Mouse (Mus musculus) stomach, embryonic 15.5 days (tissue): ENCODE data around the gene Plin5. TPM values are rescaled to one million over a fixed set of nuclear protein-coding genes. Genes with fewer than 3 reads are reported as not detected.

Source experiments
- ATAC-seq: fragments of 200-750 bp; cut with Nextera tagmentation; 2 replicates; pipeline ENCODE4 v1.8.0; 2017; ENCODE audit warnings: low read depth, moderate number of reproducible peaks, moderate TSS enrichment; ENCODE audit not compliant: insufficient read depth, low FRiP score
- H3K27ac ChIP-seq: fragments of 300-500 bp; sonication (generic); 2 replicates; pipeline ENCODE4 v1.5.1; 2015; ENCODE audit warnings: mild to moderate bottlenecking, inconsistent platforms
- H3K27me3 ChIP-seq: fragments of 300-500 bp; sonication (generic); replicated peaks from 2 replicates; pipeline ENCODE4 v1.6.1; 2015; ENCODE audit warnings: inconsistent platforms
- H3K36me3 ChIP-seq: fragments of 300-500 bp; sonication (generic); 2 replicates; pipeline ENCODE4 v1.6.1; 2015; ENCODE audit warnings: inconsistent platforms
- H3K4me1 ChIP-seq: fragments of 300-500 bp; sonication (generic); 2 replicates; pipeline ENCODE4 v1.6.1; 2015; ENCODE audit warnings: inconsistent platforms
- H3K4me2 ChIP-seq: fragments of 300-500 bp; sonication (generic); 2 replicates; pipeline ENCODE4 v1.6.1; 2015; ENCODE audit warnings: mild to moderate bottlenecking, inconsistent platforms
- H3K4me3 ChIP-seq: fragments of 300-500 bp; sonication (generic); replicated peaks from 2 replicates; pipeline ENCODE4 v1.5.1; 2015; ENCODE audit warnings: inconsistent platforms
- H3K9ac ChIP-seq: fragments of 300-500 bp; sonication (generic); 2 replicates; pipeline ENCODE4 v1.6.1; 2015; ENCODE audit warnings: inconsistent platforms
- H3K9me3 ChIP-seq: fragments of 300-500 bp; sonication (generic); 2 replicates; pipeline ENCODE4 v1.6.1; 2016; ENCODE audit warnings: inconsistent platforms
- WGBS: fragments of 180-500 bp; shearing (Covaris S2); methylation state at CpG from one replicate; pipeline ENCODE4 v1.1.7; 2015; 5-methylcytosine and 5-hydroxymethylcytosine counted together
- polyA plus RNA-seq: library from polyadenylated mRNA; unstranded; fragments of >200 nt; fragmentation: Nextera tagmentation; extraction: Ambion mirVana; gene quantifications from 2 replicates; pipeline ENCODE4 v1.2.1, GENCODE M21; 2015

Plin5 gene
- 0.42 and 0.59 TPM in 2 replicates for polyA plus RNA-seq

DNA sequence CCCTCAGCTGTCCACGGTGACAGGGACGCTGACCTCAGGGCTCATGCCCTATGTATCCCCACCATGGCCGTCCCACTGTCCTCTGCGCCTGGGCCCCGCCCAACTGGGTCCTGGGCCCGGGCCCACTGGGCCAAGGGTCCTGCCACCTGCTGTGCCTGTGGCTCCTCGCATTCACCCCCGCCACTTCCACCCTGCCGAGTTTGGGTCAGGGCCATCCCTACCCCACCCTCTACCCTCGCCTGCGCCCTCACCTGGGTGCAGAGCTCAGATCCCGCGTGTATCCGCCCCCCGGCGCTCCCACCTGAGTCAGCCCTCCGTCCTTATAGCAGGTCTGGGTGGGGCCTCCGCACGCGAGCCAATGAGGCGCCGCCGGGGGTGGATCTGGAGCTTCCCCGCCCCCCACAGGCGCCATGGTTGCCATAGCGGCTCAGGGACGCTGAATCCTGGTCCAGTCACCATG, at the start of gene Plin5:
TSS of gene Plin5 (minus strand) at position 346 of the 460 bp plus-strand sequence.
- no peak within 1 kb of the TSS for H3K27ac ChIP-seq
- peaks cover 17% of the 10 kb centered on the region for H3K4me1 ChIP-seq
- H3K36me3 ChIP-seq: no peaks in the 10 kb centered on the region
- WGBS: 2% methylated on average over 27 of the region's 27 CpGs
- H3K27me3 ChIP-seq: peaks cover 37% of the 10 kb centered on the region
- H3K9ac ChIP-seq: no peak within 1 kb of the TSS
- ATAC-seq: peak; percentile 63
- H3K9me3 ChIP-seq: no peaks in the 10 kb centered on the region
- H3K4me3 ChIP-seq: peak within 1 kb of the TSS; percentile 30
- peak within 1 kb of the TSS; percentile 70 for H3K4me2 ChIP-seq

DNA sequence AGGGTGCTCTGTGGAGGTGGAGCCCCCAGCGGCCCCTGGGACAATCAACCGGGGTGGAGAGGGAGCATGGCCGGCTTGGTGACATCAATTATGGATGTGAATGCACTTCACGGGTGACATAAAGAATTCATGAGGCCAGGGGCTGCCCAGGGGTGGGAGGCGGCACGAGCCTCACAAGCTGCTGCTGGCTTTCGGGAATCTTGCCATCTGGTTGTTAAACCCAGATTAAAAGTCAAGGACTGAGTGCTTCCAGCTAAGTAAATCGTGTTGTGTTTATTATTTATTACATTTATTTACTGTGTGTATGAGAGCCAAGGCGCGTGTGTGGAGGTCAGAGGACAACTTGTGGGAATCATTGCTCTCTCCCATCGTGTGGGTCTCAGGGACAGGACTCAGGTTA, 48.3 kb upstream of the Plin5 start:
- Histone ChIP-seq H3K9me3 (no peaks in the 10 kb centered on the region), H3K27ac (no peak overlapping the region), H3K4me2 (no peak overlapping the region), H3K4me1 (peaks cover 23% of the 10 kb centered on the region), H3K27me3 (0 out of 2 replicates have a peak, but pooled peaks cover under 1% of the 10 kb centered on the region), H3K9ac (no peak overlapping the region), H3K4me3 (no peak overlapping the region), H3K36me3 (no peaks in the 10 kb centered on the region)
- WGBS: 51% methylated on average over 11 of the region's 11 CpGs
- ATAC-seq: no peak

DNA sequence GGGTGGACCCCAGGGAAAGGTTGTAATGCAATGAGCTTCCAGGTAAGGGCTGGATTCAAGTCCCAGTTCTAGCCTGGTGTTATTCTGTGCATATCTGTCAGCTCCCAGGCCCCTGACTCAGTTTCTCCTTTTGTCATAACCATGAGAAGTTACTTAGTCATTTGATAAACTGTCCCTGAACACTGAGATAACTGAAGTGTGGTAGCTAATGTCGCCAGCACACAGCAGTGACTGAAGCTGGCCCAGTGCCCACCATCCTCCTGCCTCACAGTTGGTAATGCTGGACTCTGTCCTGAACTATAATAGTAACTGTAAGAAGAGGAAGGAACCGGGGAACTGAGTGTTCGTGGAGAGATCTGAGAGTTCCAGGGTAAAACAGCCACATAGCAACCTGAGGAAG, 47.1 kb upstream of the Plin5 start:
- Histone ChIP-seq H3K4me3 (no peak overlapping the region), H3K9ac (no peak overlapping the region), H3K27me3 (0 out of 2 replicates have a peak, but pooled peaks cover 3% of the 10 kb centered on the region), H3K36me3 (no peaks in the 10 kb centered on the region), H3K4me1 (peaks cover 23% of the 10 kb centered on the region), H3K27ac (no peak overlapping the region), H3K4me2 (peak overlapping the region; percentile 8; the same call in 1 of the 2 replicates), H3K9me3 (no peaks in the 10 kb centered on the region)
- no peak for ATAC-seq
- 74% methylated on average over 3 of the region's 3 CpGs for WGBS

DNA sequence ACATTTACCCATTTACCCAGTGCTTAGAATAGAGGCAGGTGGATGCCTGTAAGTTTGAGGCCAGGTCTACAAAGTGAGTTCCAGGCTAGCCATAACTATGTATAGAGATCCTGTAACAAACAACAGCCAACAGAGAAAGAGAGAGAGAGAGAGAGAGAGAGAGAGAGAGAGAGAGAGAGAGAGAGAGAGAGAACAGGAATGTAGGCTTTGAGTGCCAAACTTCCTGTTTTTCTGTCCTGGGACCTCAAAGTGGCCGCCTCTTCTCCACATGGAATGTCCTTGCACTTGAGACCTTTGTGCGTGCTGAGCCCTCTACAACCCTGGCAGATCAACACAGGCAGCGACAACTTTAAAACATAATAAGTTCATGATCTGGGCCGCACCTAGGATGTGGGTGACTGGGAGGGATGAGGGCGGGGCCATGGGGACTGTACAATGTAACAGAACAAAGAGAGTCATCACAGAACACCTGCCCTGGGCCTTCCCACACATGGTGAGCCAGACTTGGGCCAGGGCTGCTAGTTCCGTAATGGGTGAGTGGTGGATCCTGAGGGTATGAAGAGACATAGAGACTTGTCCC, 46.2 kb upstream of the Plin5 start:
- no peaks in the 10 kb centered on the region for H3K36me3 ChIP-seq
- no peak for ATAC-seq
- WGBS: 63% methylated on average over 6 of the region's 6 CpGs
- 0 out of 2 replicates have a peak, but pooled peaks cover 7% of the 10 kb centered on the region for H3K27me3 ChIP-seq
- peak overlapping the region; percentile 41; the same call in 1 of the 2 replicates for H3K4me3 ChIP-seq
- H3K4me2 ChIP-seq: peak overlapping the region; percentile 85
- H3K9ac ChIP-seq: no peak overlapping the region
- no peak overlapping the region; the same call in 1 of the 2 replicates for H3K27ac ChIP-seq
- no peaks in the 10 kb centered on the region for H3K9me3 ChIP-seq
- H3K4me1 ChIP-seq: peaks cover 23% of the 10 kb centered on the region

DNA sequence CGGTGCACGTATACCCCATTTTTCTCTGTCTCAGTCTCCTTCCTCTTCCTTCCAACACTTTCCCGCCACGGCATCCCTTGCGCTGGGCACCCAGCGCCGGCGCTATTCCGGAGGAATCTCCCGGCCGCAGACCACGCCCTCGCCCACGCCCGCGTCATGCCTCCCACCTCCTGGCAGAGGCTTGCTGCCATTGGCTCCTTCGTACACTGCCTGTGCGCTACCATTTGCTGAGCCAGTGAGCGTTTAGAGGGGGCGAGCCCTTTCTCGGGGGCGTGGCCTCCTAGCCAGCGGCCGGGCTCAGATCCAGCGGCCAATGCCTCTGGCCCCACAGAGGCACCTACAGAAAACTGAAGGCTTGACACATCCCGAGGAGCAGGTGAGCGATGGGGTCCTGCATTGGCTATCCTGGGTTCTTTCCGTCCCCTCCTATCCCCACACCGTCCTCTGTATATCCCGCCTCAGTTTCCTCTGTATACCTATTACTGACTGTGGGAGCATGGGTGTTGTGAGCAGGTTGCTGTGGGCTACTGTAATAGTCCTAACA, 44.9 kb upstream of the Plin5 start, which contains the start of gene Tnfaip8l1:
TSS of gene Tnfaip8l1 (plus strand) at position 247 of the 544 bp plus-strand sequence.
- H3K9me3 ChIP-seq: no peaks in the 10 kb centered on the region
- H3K4me1 ChIP-seq: peaks cover 23% of the 10 kb centered on the region
- H3K9ac ChIP-seq: peak within 1 kb of the TSS; percentile 20; the same call in 1 of the 2 replicates
- H3K27me3 ChIP-seq: peaks cover 17% of the 10 kb centered on the region
- no peaks in the 10 kb centered on the region for H3K36me3 ChIP-seq
- peak within 1 kb of the TSS; percentile 41 for H3K4me3 ChIP-seq
- 1% methylated on average over 30 of the region's 30 CpGs for WGBS
- peak within 1 kb of the TSS; percentile 52; the same call in 1 of the 2 replicates for H3K27ac ChIP-seq
- peak; percentile 97 for ATAC-seq
- peak within 1 kb of the TSS; percentile 85 for H3K4me2 ChIP-seq

DNA sequence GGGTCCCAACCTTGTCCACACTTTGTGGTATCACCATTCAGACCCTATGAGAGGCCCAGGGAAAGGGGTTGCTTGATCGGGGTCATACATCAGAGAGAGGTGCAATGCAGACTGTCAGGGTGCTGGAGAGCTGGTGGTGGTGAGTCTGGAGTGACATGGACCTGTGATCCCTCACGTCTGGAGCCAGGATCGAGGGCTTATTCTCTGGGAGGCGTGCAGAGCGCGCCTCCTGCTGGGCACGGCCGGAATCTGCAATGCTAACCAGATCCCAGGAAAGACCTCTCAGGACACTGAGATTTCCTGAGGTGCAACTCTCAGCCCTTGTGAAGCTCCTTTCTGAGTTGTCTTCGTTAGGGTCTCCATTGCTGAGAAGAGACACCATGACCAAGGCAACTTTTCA, 42.3 kb upstream of the Plin5 start:
- WGBS: 4% methylated on average over 9 of the region's 9 CpGs
- H3K27ac ChIP-seq: no peak overlapping the region
- peaks cover 17% of the 10 kb centered on the region for H3K27me3 ChIP-seq
- H3K9ac ChIP-seq: no peak overlapping the region
- no peak overlapping the region for H3K4me3 ChIP-seq
- no peak for ATAC-seq
- H3K36me3 ChIP-seq: no peaks in the 10 kb centered on the region
- no peaks in the 10 kb centered on the region for H3K9me3 ChIP-seq
- no peak overlapping the region for H3K4me2 ChIP-seq
- H3K4me1 ChIP-seq: peaks cover 18% of the 10 kb centered on the region

DNA sequence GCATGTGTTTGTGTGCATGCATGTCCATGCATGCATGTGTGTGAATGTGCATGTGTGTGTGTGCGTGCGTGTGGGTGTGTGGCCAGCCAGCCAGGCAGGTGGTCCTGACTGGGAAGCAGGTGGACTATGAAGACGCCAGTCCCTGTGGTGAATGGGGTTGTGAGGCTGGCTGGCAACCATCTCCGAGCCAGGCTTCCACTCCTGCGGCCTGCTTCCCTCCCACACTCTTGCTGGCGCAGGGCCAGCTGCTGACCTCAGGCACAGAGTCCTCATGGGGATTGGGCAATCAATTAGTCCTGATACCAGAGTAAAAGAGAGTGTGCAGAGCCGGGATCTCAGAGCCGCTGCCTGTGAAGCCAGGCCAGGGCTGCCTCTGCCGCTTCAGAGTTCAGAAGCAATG, 36.2 kb upstream of the Plin5 start:
- WGBS: 30% methylated on average over 9 of the region's 9 CpGs
- ATAC-seq: peak; percentile 68
- H3K27me3 ChIP-seq: peaks cover 23% of the 10 kb centered on the region

DNA sequence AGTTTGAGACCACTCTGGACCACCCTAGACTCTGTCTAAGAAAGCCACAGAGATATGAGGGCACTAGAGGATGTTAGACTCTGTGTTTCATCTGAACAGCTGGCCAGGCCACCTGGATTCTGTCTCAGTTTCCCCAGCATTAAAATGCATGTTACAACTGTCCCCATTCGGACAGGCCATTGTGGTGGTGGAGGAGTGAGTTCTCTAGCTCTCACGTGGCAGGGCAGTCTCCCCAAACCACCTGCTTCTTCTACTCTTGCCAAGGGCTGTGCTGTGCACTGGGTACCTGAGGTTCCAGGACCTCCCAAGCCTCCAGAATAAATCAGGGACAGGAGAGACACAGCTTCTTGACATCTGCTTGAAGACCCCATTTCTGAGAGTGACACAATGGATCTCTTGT, 32.5 kb upstream of the Plin5 start:
- no peaks in the 10 kb centered on the region for H3K36me3 ChIP-seq
- WGBS: 34% methylated on average over 2 of the region's 2 CpGs
- H3K9ac ChIP-seq: no peak overlapping the region
- ATAC-seq: no peak
- 0 out of 2 replicates have a peak, but pooled peaks cover 3% of the 10 kb centered on the region for H3K4me1 ChIP-seq
- H3K9me3 ChIP-seq: no peaks in the 10 kb centered on the region
- H3K4me3 ChIP-seq: no peak overlapping the region
- H3K4me2 ChIP-seq: no peak overlapping the region
- H3K27me3 ChIP-seq: peaks cover 27% of the 10 kb centered on the region
- no peak overlapping the region for H3K27ac ChIP-seq

More for the DNA sequence above, 36.2 kb upstream of the Plin5 start:
- no peak overlapping the region for H3K27ac ChIP-seq
- H3K4me1 ChIP-seq: 0 out of 2 replicates have a peak, but pooled peaks cover 3% of the 10 kb centered on the region
- H3K9me3 ChIP-seq: no peaks in the 10 kb centered on the region
- H3K36me3 ChIP-seq: no peaks in the 10 kb centered on the region
- H3K4me2 ChIP-seq: no peak overlapping the region
- no peak overlapping the region for H3K4me3 ChIP-seq
- H3K9ac ChIP-seq: no peak overlapping the region

DNA sequence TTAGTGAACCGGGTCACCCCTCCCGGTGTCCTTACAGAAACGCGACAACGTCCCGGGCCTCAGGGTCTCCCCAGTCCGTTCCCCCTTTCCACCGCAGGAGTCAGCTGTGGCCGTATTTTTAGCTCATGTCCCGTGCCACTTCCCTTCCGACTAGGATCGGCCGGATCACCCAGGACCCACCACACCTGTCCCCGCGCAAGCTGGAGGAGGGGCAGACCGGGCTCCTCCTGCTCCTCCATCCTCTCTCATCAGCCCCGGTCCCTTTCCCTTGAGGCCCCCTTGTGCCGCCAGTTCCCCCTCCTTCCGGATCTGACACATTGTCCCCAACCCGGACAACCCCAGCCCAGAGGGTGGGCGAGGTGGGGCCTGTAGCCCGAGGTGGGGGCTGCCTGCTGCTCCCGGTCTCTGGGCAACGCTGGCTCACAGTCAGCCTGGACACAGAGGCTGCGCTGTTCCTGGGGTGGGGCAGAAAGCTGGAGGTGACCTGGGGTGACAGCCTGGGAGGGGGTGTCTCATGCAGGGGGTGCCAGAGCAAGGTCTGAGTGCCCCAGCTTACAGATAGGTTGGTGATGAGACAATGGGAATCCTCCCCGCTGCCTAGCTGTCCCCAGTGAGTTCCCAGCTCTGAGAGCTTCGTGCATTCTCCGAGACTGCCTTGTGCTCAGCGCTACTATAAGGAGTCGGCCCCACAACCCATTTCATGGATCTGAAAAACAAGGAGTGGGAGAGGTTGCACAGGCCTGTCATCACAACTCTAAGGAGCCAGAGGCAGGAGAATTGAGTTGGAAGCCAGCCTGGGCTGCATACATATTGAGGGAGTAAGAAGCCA, 31.6 kb upstream of the Plin5 start:
- 3% methylated on average over 30 of the region's 30 CpGs for WGBS
- ATAC-seq: no peak

DNA sequence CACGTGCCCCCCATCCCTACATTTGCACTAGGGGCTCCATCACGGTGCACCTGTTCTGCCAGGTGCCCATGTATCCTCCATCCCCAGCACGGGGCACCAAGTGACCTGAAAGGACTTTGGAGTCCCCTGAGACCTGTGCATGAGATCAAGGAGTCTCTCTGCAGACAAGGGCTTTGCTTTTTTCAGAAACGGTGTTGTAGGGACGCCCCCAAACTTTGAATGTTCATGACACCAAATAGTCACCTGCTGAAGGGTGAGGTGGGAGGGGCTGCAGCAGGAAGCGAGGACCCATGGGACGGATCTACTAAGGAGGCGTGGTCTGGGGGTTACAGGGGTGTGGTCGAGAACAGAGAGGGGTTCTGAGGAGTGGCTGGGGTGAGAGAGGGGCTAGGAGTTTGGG, 30.9 kb upstream of the Plin5 start:
- Histone ChIP-seq H3K27me3 (peaks cover 36% of the 10 kb centered on the region), H3K9ac (no peak overlapping the region), H3K36me3 (no peaks in the 10 kb centered on the region), H3K4me1 (no peaks in the 10 kb centered on the region), H3K9me3 (no peaks in the 10 kb centered on the region), H3K4me2 (peak overlapping the region; percentile 36), H3K4me3 (0 out of 2 replicates have a peak overlapping the region, but pooled peaks have one; percentile 9), H3K27ac (no peak overlapping the region)
- WGBS: 15% methylated on average over 9 of the region's 9 CpGs
- 0 out of 2 replicates have a peak, but pooled peaks have one; percentile 23 for ATAC-seq

More for the DNA sequence above, 31.6 kb upstream of the Plin5 start:
- no peak overlapping the region for H3K27ac ChIP-seq
- H3K4me1 ChIP-seq: 0 out of 2 replicates have a peak, but pooled peaks cover 2% of the 10 kb centered on the region
- peak overlapping the region; percentile 36 for H3K4me2 ChIP-seq
- no peaks in the 10 kb centered on the region for H3K9me3 ChIP-seq
- H3K9ac ChIP-seq: no peak overlapping the region
- no peaks in the 10 kb centered on the region for H3K36me3 ChIP-seq
- H3K4me3 ChIP-seq: 0 out of 2 replicates have a peak overlapping the region, but pooled peaks have one; percentile 9
- peaks cover 29% of the 10 kb centered on the region for H3K27me3 ChIP-seq

DNA sequence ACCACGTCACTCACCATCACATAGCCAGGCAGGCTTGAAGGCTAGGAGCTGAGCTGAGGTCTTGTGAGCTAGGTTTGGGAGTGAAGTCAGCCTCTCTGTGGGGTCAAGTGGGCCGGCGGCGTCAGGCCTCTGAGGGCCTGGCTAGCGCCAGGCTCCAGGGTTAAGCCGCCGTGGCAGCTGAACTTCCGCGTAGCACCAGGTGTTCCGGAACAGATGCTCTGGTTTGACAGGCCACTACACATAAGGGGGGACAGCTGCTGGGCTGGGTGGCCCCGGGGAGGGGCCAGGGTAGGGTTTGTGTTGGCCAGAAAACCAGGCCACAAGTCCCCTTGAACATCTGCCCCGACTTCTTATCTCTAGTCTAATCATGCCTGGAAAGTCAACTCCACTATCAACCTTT, 30.0 kb upstream of the Plin5 start:
- Histone ChIP-seq H3K36me3 (no peaks in the 10 kb centered on the region), H3K9ac (no peak overlapping the region), H3K27me3 (peaks cover 37% of the 10 kb centered on the region), H3K27ac (no peak overlapping the region), H3K9me3 (no peaks in the 10 kb centered on the region), H3K4me3 (no peak overlapping the region), H3K4me1 (0 out of 2 replicates have a peak, but pooled peaks cover under 1% of the 10 kb centered on the region), H3K4me2 (no peak overlapping the region)
- WGBS: 52% methylated on average over 12 of the region's 12 CpGs
- no peak for ATAC-seq
